Mouse (Mus musculus): ENCODE results near the gene Ssbp4.

The Ssbp4 gene

GRCm38 (mm10) chr8:70551558-70552161, 57.0 kb downstream of the Ssbp4 start:
- no peak for DNase-seq (ENCODE audit: low spot score)

- no peak for DNase-seq (ENCODE audit: low spot score)
These were observed 59.1 kb downstream of the Ssbp4 start for GRCm38 (mm10) chr8:70549412-70550184.

- DNase-seq (ENCODE audit: low spot score): no peak
These were observed 60.9 kb downstream of the Ssbp4 start for GRCm38 (mm10) chr8:70547762-70548161.

All from urinary bladder, postnatal 14 days (tissue).